Mouse (Mus musculus) liver, adult 2 months (tissue): ENCODE results near the gene 4932429P05Rik. TPM values are rescaled to one million over a fixed set of nuclear protein-coding genes. Genes with fewer than 3 reads are reported as not detected.

ENCODE experiments used
- DNase-seq: peaks from one replicate; pipeline ENCODE4 v3.0.0-alpha.2; 2011; ENCODE audit warnings: low read depth, low spot score; ENCODE audit errors: extremely low read depth
- H3K27ac ChIP-seq: fragments of 200-500 bp; replicated peaks from 2 replicates; pipeline ENCODE4 v1.5.1; 2012; ENCODE audit warnings: low read depth, mild to moderate bottlenecking, control low read depth, inconsistent platforms, low read length; ENCODE audit not compliant: insufficient read depth
- H3K27me3 ChIP-seq: fragments of 200-500 bp; 2 replicates; pipeline ENCODE4 v1.6.1; 2012; ENCODE audit warnings: mild to moderate bottlenecking, moderate library complexity, low read length, inconsistent platforms; ENCODE audit not compliant: control insufficient read depth, insufficient read depth
- H3K36me3 ChIP-seq: fragments of 200-500 bp; 2 replicates; pipeline ENCODE4 v1.6.1; 2012; ENCODE audit warnings: low read length, inconsistent platforms; ENCODE audit not compliant: control insufficient read depth, insufficient read depth
- H3K4me1 ChIP-seq: fragments of 200-500 bp; 2 replicates; pipeline ENCODE4 v1.6.1; 2011; ENCODE audit warnings: low read length; ENCODE audit not compliant: control insufficient read depth, insufficient read depth
- H3K4me3 ChIP-seq: fragments of 200-500 bp; 2 replicates; pipeline ENCODE4 v1.5.1; 2011; ENCODE audit warnings: low read depth, mild to moderate bottlenecking, control low read depth, low read length, moderate library complexity; ENCODE audit not compliant: insufficient read depth
- H3K79me2 ChIP-seq: fragments of 200-500 bp; 2 replicates; pipeline ENCODE4 v1.6.1; 2012; ENCODE audit warnings: inconsistent platforms, mild to moderate bottlenecking, low read length, moderate library complexity; ENCODE audit not compliant: control insufficient read depth, insufficient read depth
- H3K9ac ChIP-seq: fragments of 200-500 bp; 2 replicates; pipeline ENCODE4 v1.6.1; 2012; ENCODE audit warnings: low read depth, mild to moderate bottlenecking, control low read depth, inconsistent platforms, low read length
- CTCF ChIP-seq: fragments of 200-500 bp; IDR thresholded peaks from 2 replicates; pipeline ENCODE4 v1.5.1; 2011; ENCODE audit warnings: low read depth, low read length, control low read depth
- POLR2A ChIP-seq: fragments of 200-500 bp; IDR thresholded peaks from 2 replicates; pipeline ENCODE4 v1.6.1; 2011; ENCODE audit warnings: low read length, control low read depth; ENCODE audit not compliant: insufficient read depth; ENCODE audit errors: extremely low read depth
- polyA plus RNA-seq: library from polyadenylated mRNA; depleted of rRNA; stranded (reverse); fragments of >200 nt; gene quantifications from 2 replicates; pipeline ENCODE4 v1.2.3, GENCODE M21; 2012; rRNA removed
- total RNA-seq: library from RNA; depleted of rRNA; stranded (reverse); fragments of >200 nt; gene quantifications from 2 replicates; pipeline ENCODE4 v1.2.3, GENCODE M21; 2014; rRNA removed

The 4932429P05Rik gene
- not detected in 2 replicates for total RNA-seq
- polyA plus RNA-seq: not detected in 2 replicates

DNA sequence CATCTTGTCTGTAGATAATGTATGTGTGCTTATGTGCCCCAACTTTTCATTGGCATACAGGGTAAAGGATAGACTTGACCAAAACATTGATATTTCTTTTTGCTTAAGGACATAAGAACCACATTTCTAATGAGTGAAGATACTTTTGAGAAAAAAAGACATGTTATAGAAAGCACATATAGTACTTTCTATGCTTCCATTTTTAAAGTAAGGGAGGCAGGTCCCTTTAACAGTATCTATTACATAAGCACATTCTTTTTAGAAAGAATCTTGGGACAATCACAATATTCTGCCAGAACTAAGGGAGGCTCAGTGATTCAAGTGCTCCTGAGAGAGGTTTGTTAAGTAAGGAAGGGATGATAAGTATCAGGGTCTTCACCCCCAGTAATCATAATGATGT, at the start of gene 4932429P05Rik:
4932429P05Rik (plus strand) TSS at position 301 of the 400 bp plus-strand sequence.
- no peak within 1 kb of the TSS for H3K9ac ChIP-seq
- no peak for DNase-seq
- TF ChIP-seq POLR2A (no peak), CTCF (no peak)
- no peaks in the 10 kb centered on the region for H3K27me3 ChIP-seq
- H3K27ac ChIP-seq: no peak within 1 kb of the TSS
- H3K36me3 ChIP-seq: no peaks in the 10 kb centered on the region
- no peaks in the 10 kb centered on the region for H3K79me2 ChIP-seq
- no peak within 1 kb of the TSS for H3K4me3 ChIP-seq
- H3K4me1 ChIP-seq: no peaks in the 10 kb centered on the region

Other genes with a start within 250 kb of the 4932429P05Rik start
- not detected in 2 replicates for gene 4930415L06Rik, start 180.6 kb downstream of the 4932429P05Rik start, total RNA-seq
- not detected in 2 replicates for gene 4930415L06Rik, start 180.6 kb downstream of the 4932429P05Rik start, polyA plus RNA-seq